Mouse (Mus musculus) adrenal gland, adult 18-20 months (tissue): ENCODE measurements around the gene A4gnt. TPM values are rescaled to one million over a fixed set of nuclear protein-coding genes. Genes with fewer than 3 reads are reported as not detected.
A peak's percentile ranks its signal among the peaks of the same experiment; 100 is the strongest.

Experiments used
- DNase-seq, 2 experiments: peaks; one replicate each; pipeline ENCODE4 v3.0.0; 2021 to 2022; ENCODE audit warnings: low spot score in 2 of 2
- total RNA-seq, 2 experiments: library from RNA; stranded (reverse); gene quantifications; 1 replicate in 1 of 2; 2 replicates in 1 of 2; pipeline ENCODE4 v1.2.3; 2021

The A4gnt gene
- total RNA-seq, 2 experiments from 2014 or later, result not detected

GRCm38 (mm10) chr9:99632264-99632663 lies 20.0 kb downstream of the A4gnt start:
- DNase-seq, result no peak

- no peak for DNase-seq
Observed at GRCm38 (mm10) chr9:99636776-99637175, 24.5 kb downstream of the A4gnt start.

- no peak for DNase-seq
Observed at GRCm38 (mm10) chr9:99637227-99637626, 24.9 kb downstream of the A4gnt start.

GRCm38 (mm10) chr9:99637736-99638135 lies 25.4 kb downstream of the A4gnt start:
- DNase-seq, result no peak

- DNase-seq, result no peak
Observed at GRCm38 (mm10) chr9:99639957-99640356, 27.7 kb downstream of the A4gnt start.

- DNase-seq, result no peak
Observed at GRCm38 (mm10) chr9:99645416-99645815, 33.1 kb downstream of the A4gnt start.

GRCm38 (mm10) chr9:99646102-99646501 lies 33.8 kb downstream of the A4gnt start:
- DNase-seq, result no peak

- no peak for DNase-seq
Observed at GRCm38 (mm10) chr9:99660756-99661155, 48.5 kb downstream of the A4gnt start.

- DNase-seq, result no peak
Observed at GRCm38 (mm10) chr9:99661606-99662166, 49.4 kb downstream of the A4gnt start.

GRCm38 (mm10) chr9:99662406-99662805 lies 50.1 kb downstream of the A4gnt start:
- peak; percentile 64 to 65 for DNase-seq

GRCm38 (mm10) chr9:99662887-99663286 lies 50.6 kb downstream of the A4gnt start:
- no peak for DNase-seq

- DNase-seq, result peak in 1 of 2 experiments; percentile 31
Observed at GRCm38 (mm10) chr9:99667596-99667995, 55.3 kb downstream of the A4gnt start.

- no peak for DNase-seq
Observed at GRCm38 (mm10) chr9:99671603-99672002, 59.3 kb downstream of the A4gnt start.

Other genes starting within 250 kb of the A4gnt start
- gene Mras, start 175.1 kb upstream of the A4gnt start, total RNA-seq, result 10 to 100 TPM; 59.9 to 92.3 TPM
- not detected for gene Nme9, start 161.0 kb upstream of the A4gnt start, total RNA-seq
- 10 to 100 TPM; 19.9 to 26.9 TPM for gene Armc8, start 43.6 kb upstream of the A4gnt start, total RNA-seq
- gene Dbr1, start 36.7 kb upstream of the A4gnt start, total RNA-seq, result 10 to 100 TPM; 10.2 to 14.4 TPM
- 1 to 10 TPM; 3.0 to 4.3 TPM for gene Dzip1l, start 17.0 kb downstream of the A4gnt start, total RNA-seq
- not detected for gene Cldn18, start 104.8 kb downstream of the A4gnt start, total RNA-seq